Mouse (Mus musculus): ENCODE results near the gene Abhd12.

The Abhd12 gene

DNA sequence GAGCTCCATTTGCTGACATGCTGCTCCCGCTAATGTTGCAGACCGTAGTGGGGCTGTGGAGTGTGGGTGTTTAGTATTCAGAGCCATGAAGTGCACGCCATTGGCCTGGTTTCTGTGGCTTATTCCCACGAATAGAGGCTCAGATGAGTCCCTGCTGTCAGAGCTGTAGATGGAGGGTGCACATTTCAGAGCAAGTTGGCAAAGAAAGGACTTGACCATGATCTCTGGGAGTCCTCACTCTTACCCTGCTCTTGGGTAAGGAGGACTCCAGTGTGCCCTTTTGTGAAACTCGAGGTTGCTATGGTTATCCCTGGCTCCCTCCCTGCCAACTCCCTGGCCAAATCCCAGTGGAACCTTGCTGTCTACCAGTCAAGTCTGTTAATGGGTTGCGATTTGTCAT lies 96.2 kb downstream of the Abhd12 start:
- DNase-seq (ENCODE audit: low spot score in 2 of 2) = no peak

DNA sequence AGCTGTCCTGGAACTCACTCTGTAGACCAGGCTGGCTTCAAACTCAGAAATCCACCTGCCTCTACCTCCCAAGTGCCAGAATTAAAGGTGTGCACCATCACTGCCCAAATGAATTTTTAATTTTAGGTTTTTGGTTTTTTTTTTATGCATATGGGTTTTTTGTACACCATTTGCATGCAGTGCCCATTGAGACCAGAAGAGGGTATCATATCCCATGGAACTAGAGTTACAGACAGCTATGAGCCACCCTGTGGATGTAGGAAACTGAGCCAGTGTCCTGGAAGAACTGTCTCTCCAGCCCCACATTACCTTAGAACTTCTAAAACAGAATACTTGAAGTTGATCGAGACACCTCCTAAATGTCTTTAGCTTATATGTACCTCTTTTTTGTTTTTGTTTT lies 101.5 kb downstream of the Abhd12 start:
- DNase-seq (ENCODE audit: low spot score in 2 of 2) = no peak

GRCm38 (mm10) chr2:150800616-150801015 lies 103.9 kb downstream of the Abhd12 start:
- no peak for DNase-seq (ENCODE audit: low spot score in 2 of 2)

DNA sequence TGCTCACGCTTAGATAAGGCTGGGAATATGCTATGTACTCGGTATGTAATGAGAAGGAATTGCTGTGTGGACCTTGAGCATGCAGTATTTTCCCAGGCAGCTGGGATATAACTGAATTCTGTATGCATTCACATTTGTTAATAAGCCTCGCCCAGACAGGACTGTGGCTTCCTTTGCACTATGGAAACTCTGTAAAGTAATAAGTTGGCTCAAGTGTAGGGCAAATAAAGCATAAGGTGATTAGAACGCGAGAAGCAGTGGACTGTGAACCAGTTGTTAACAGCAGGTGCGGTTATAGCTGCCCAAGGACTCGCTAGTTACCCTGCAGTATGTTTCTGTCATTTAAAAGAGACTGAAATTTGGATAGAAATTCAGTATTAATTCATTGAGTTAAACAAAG lies 106.5 kb downstream of the Abhd12 start:
- DNase-seq (ENCODE audit: low spot score in 2 of 2) = no peak

DNA sequence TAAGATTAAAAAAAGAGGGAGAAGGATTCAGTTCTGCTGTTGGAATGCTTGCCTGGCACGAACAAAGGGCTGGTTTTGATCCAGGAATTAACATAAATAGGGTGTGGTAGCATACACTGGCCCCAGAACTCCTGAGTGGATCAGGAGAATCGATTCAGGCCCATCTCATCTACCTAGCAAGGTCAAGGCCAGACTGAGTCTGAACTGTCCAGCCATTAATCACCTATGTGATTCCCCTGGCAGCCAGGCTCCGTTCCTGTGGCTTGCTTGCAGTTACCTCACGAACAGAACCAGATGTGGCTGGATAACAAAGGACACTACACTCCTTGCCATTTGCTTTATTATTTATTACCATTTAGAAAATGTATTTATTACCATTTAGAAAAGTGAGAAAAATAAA lies 111.2 kb downstream of the Abhd12 start:
- DNase-seq (ENCODE audit: low spot score in 2 of 2) = no peak

- peak; percentile 84 for DNase-seq (ENCODE audit: low spot score in 2 of 2)
Measured at GRCm38 (mm10) chr2:150788768-150789550, 115.6 kb downstream of the Abhd12 start.

DNA sequence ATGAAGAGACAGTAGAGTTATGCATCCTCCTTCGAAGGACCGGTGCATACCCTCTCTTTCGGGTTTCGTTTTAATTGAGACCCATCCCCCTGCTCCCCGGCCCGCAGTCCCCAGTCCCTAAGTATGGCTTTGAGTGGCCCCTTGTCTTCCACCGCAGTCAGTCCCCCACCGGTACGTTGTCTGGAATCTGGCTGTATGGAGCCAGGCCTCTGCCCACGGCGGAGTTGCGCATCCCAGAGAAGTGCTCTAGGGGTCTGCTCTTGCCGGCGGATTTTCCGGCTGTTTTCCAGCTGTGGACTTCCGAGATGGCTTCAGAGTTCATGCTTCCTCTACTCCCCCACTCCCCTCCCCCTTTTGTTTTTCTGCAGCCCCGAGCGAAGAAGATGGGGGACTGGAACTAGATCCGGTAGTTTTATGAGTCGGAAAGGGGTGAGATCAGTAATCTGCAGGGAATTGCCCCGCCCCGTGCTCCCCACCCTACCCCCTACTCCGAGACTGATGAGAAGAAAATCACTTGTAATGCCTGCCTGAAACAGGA lies 117.2 kb downstream of the Abhd12 start:
- no peak for DNase-seq (ENCODE audit: low spot score in 2 of 2)

GRCm38 (mm10) chr2:150786251-150787180 lies 118.0 kb downstream of the Abhd12 start, which contains the start of gene Pygb:
Gene Pygb (plus strand): TSS chr2:150786735.
- peak; percentile 82 to 88 for DNase-seq (ENCODE audit: low spot score in 2 of 2)

GRCm38 (mm10) chr2:150782801-150783200 lies 121.7 kb downstream of the Abhd12 start:
- DNase-seq (ENCODE audit: low spot score in 2 of 2) = no peak

All from urinary bladder, postnatal 4 days (tissue).